Mouse (Mus musculus) heart, embryonic 13.5 days (tissue): ENCODE data around the gene Sspo. TPM values are rescaled to one million over a fixed set of nuclear protein-coding genes. Genes with fewer than 3 reads are reported as not detected.
A peak's percentile ranks its signal among the peaks of the same experiment; 100 is the strongest.
"Not testable (repeated sequence)": the region's sequence is repeated elsewhere in the genome, so short reads cannot be mapped to it uniquely, and the experiment has no call there.

Experiments used
- ATAC-seq: fragments of 200-750 bp; cut with Nextera tagmentation; 2 replicates; pipeline ENCODE4 v1.8.0; 2017; ENCODE audit warnings: moderate TSS enrichment; ENCODE audit not compliant: insufficient number of reproducible peaks, low FRiP score, low TSS enrichment; ENCODE audit errors: extremely low read depth
- H3K27ac ChIP-seq: fragments of 300-500 bp; sonication (generic); replicated peaks from 2 replicates; pipeline ENCODE4 v1.5.1; 2015; ENCODE audit warnings: moderate library complexity, mild to moderate bottlenecking, inconsistent platforms
- H3K27me3 ChIP-seq: fragments of 300-500 bp; sonication (generic); replicated peaks from 2 replicates; pipeline ENCODE4 v1.6.1; 2015; ENCODE audit warnings: mild to moderate bottlenecking, inconsistent platforms
- H3K36me3 ChIP-seq: fragments of 300-500 bp; sonication (generic); 2 replicates; pipeline ENCODE4 v1.6.1; 2015; ENCODE audit warnings: mild to moderate bottlenecking, inconsistent platforms
- H3K4me1 ChIP-seq: fragments of 300-500 bp; sonication (generic); 2 replicates; pipeline ENCODE4 v1.6.1; 2015; ENCODE audit warnings: inconsistent platforms
- H3K4me2 ChIP-seq: fragments of 300-500 bp; sonication (generic); 2 replicates; pipeline ENCODE4 v1.6.1; 2015; ENCODE audit warnings: inconsistent platforms, mild to moderate bottlenecking, moderate library complexity
- H3K4me3 ChIP-seq: fragments of 300-500 bp; sonication (generic); 2 replicates; pipeline ENCODE4 v1.5.1; 2015; ENCODE audit warnings: moderate library complexity, mild to moderate bottlenecking, inconsistent platforms
- H3K9ac ChIP-seq: fragments of 300-500 bp; sonication (generic); 2 replicates; pipeline ENCODE4 v1.6.1; 2015; ENCODE audit warnings: inconsistent platforms, mild to moderate bottlenecking, moderate library complexity
- H3K9me3 ChIP-seq: fragments of 300-500 bp; sonication (generic); 2 replicates; pipeline ENCODE4 v1.6.1; 2016; ENCODE audit warnings: inconsistent platforms
- WGBS: fragments of 180-500 bp; shearing (Covaris S2); methylation state at CpG from one replicate; pipeline ENCODE4 v1.1.7; 2015; ENCODE audit warnings: mixed read lengths; 5-methylcytosine and 5-hydroxymethylcytosine counted together
- polyA plus RNA-seq: library from polyadenylated mRNA; unstranded; fragments of >200 nt; fragmentation: Nextera tagmentation; extraction: Ambion mirVana; gene quantifications from 2 replicates; pipeline ENCODE4 v1.2.1, GENCODE M21; 2015

The Sspo gene
- polyA plus RNA-seq, 1 experiment from 2014 or later = 0.27 TPM

DNA sequence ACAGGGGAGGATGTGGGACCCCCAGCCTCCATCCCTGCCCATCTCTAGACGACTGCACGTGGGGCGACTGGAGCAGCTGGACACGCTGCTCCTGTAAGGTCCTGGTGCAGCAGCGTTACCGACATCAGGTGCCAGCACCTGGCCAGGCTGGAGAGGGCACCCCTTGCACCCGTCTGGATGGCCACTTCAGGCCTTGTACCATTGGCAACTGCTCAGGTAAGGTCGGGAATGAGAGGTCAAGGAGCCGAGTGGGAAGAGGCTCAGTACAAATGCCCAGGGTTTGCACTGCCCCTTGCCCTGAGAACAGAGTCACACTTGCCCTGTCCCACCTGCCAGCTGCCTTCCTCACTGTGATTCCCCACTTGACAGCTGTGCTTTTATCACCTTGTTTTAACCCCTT is 43.3 kb downstream of the Sspo start:
- WGBS = 40% methylated on average over 9 of the region's 9 CpGs
- peaks cover 45% of the 10 kb centered on the region for H3K27me3 ChIP-seq
- H3K4me2 ChIP-seq = no peak overlapping the region
- no peaks in the 10 kb centered on the region for H3K9me3 ChIP-seq
- no peak overlapping the region for H3K9ac ChIP-seq
- H3K36me3 ChIP-seq = no peaks in the 10 kb centered on the region
- no peak for ATAC-seq
- no peak overlapping the region for H3K4me3 ChIP-seq
- H3K27ac ChIP-seq = no peak overlapping the region
- H3K4me1 ChIP-seq = peaks cover 20% of the 10 kb centered on the region

DNA sequence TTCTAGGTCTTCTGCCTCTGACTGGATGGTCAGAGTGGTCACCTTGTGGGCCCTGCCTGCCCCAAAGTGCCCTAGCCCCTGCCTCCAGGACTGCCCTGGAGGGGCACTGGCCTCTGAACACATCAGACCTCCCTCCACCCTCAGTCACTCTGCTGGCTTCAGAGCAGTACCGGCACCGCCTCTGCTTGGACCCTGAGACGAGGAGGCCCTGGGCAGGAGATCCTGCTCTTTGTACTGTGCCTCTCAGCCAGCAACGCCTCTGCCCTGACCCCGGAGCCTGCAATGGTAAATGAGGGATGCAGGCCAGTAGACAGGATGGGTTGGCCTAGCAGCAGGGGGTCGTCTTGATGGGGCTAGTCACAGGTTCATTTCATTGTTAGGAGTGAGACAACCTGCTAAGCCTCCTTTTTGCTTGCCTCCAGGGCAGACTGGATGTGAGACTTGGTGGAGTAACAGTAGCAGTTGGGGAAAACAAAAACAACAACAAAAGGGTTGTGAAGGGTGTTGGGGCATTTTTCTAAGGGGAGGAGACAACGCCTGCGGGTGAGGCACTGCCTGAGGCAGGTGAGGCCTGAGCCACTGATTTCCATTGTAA is 45.2 kb downstream of the Sspo start:
- Histone ChIP-seq H3K27ac (no peak overlapping the region), H3K9me3 (no peaks in the 10 kb centered on the region), H3K4me1 (peaks cover 9% of the 10 kb centered on the region), H3K27me3 (peaks cover 45% of the 10 kb centered on the region), H3K4me2 (no peak overlapping the region), H3K9ac (no peak overlapping the region), H3K4me3 (no peak overlapping the region), H3K36me3 (no peaks in the 10 kb centered on the region)
- 25% methylated on average over 8 of the region's 8 CpGs for WGBS
- ATAC-seq = no peak

- Histone ChIP-seq H3K4me3 (no peak overlapping the region), H3K9ac (no peak overlapping the region), H3K27me3 (peaks cover 15% of the 10 kb centered on the region; the same call in 1 of the 2 replicates), H3K4me2 (no peak overlapping the region), H3K4me1 (no peaks in the 10 kb centered on the region), H3K27ac (no peak overlapping the region), H3K36me3 (no peaks in the 10 kb centered on the region), H3K9me3 (no peaks in the 10 kb centered on the region)
- 81% methylated on average over 4 of the region's 4 CpGs for WGBS
- ATAC-seq = no peak
Measured at GRCm38 (mm10) chr6:48497521-48497920, 49.5 kb downstream of the Sspo start.

DNA sequence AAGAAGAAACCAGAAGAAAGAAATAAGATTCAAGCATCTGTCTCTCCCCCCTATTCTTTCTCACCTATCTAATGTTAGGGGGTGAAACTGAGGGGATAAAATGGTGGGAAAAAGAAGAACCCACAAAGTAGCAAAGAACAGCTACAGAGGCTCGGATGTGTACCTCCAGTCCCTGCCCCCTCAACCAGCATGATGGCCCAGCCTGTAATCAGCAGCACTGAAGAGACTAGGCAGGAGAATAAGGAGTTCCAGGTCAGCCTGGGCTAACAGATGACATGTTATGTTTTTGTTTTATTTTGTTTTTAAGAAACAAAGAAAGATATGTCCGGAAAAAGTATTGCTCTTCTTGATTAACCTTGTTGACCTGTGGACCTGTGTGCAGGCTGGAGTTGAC is 55.8 kb downstream of the Sspo start:
- Histone ChIP-seq H3K4me3 (peak overlapping the region; percentile 70), H3K27me3 (no peaks in the 10 kb centered on the region), H3K4me2 (peak overlapping the region; percentile 88), H3K9ac (no peak overlapping the region), H3K9me3 (no peaks in the 10 kb centered on the region), H3K27ac (no peak overlapping the region), H3K4me1 (peaks cover 8% of the 10 kb centered on the region), H3K36me3 (peaks cover under 1% of the 10 kb centered on the region; the same call in 1 of the 2 replicates)
- ATAC-seq = no peak
- WGBS = 2% methylated on average over 2 of the region's 2 CpGs

DNA sequence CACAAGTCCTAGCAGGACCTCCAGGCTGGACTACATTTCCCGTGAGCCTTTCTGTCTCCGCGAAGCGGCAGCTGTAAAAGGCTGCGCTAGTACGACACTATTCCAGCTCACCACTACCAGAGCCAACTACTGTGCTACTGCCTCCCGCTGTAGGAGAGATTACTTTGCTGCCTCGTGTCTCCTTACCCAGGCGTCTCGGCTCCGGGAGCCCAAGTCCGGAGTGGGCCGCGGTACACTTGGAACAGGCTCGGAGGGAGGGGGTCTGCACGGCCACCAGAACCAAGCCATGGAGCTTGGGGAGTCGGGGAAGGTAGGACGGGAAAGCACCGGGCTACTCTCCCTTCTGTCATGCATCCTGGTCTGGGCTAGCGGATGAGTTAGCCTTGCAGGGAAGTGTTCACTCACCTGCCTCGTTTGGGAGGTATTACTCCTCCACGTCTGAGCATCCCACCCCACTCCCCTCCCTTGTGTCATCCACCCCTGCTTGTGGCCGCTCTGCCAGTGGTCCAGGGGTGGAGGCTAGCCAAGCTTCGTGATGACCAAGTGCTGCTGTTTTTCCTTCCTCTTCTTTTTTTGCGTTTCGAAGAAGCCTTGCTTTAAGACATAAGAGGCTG is 56.3 kb downstream of the Sspo start:
- ATAC-seq = peak; percentile 77
- H3K4me2 ChIP-seq = peak overlapping the region; percentile 88
- peak overlapping the region; percentile 70 for H3K4me3 ChIP-seq
- H3K36me3 ChIP-seq = peaks cover 5% of the 10 kb centered on the region
- H3K27ac ChIP-seq = peak overlapping the region; percentile 75
- peaks cover 8% of the 10 kb centered on the region for H3K4me1 ChIP-seq
- no peaks in the 10 kb centered on the region for H3K9me3 ChIP-seq
- no peaks in the 10 kb centered on the region for H3K27me3 ChIP-seq
- 1% methylated on average over 26 of the region's 26 CpGs for WGBS
- H3K9ac ChIP-seq = peak overlapping the region; percentile 86

DNA sequence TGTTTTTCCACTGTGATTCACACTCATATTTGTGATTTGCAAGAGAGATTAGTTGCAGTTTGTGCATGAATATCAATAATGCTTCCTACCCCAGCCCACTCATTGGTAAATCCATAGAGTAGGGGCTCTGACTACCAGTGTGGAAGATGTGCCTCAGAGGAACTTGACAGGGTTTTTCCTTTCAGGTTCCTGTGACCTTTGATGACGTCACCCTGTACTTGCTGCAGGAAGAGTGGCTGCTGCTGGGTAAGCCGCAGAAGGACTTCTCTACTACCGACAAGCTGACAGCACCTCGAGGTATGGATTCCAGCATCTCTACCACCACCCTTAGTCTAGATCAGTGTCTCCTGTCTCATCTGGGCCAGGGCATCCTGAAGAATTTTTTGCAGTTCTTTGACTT is 60.1 kb downstream of the Sspo start:
- peaks cover 31% of the 10 kb centered on the region for H3K36me3 ChIP-seq
- no peak overlapping the region for H3K9ac ChIP-seq
- H3K4me3 ChIP-seq = no peak overlapping the region
- no peaks in the 10 kb centered on the region for H3K9me3 ChIP-seq
- 49% methylated on average over 4 of the region's 4 CpGs for WGBS
- ATAC-seq = no peak
- no peak overlapping the region for H3K27ac ChIP-seq
- H3K27me3 ChIP-seq = no peaks in the 10 kb centered on the region
- peaks cover 8% of the 10 kb centered on the region for H3K4me1 ChIP-seq
- H3K4me2 ChIP-seq = no peak overlapping the region

GRCm38 (mm10) chr6:48510426-48510825 is 62.4 kb downstream of the Sspo start:
- Histone ChIP-seq H3K27ac (no peak overlapping the region), H3K9ac (no peak overlapping the region), H3K4me3 (no peak overlapping the region), H3K4me1 (no peaks in the 10 kb centered on the region; the same call in 1 of the 2 replicates), H3K9me3 (no peaks in the 10 kb centered on the region), H3K27me3 (no peaks in the 10 kb centered on the region), H3K4me2 (no peak overlapping the region), H3K36me3 (peaks cover 55% of the 10 kb centered on the region)
- ATAC-seq = no peak
- 71% methylated on average over 4 of the region's 4 CpGs for WGBS

DNA sequence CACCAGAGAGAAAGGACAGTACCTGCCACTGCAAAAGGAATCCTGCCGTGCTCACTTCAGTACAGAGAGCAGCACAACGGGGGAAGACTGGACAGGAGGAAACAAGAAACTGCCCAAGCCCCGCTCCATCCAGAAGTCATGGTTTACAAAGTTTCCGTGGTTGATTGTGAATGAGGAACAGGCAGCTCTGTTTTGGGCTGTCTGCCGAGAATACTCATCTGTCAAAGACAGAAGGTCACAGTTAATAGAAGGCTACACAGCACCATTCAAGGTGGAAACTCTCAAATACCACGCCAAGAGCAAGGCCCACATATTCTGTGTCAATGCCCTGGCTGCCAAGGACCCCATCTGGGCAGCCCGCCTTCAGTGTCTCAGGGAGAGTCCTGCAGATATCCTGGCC is 63.8 kb downstream of the Sspo start:
- no peak overlapping the region for H3K4me2 ChIP-seq
- peaks cover 9% of the 10 kb centered on the region; the same call in 1 of the 2 replicates for H3K9me3 ChIP-seq
- WGBS = 83% methylated on average over 7 of the region's 7 CpGs
- no peak overlapping the region for H3K4me3 ChIP-seq
- H3K27ac ChIP-seq = no peak overlapping the region
- peaks cover 69% of the 10 kb centered on the region for H3K36me3 ChIP-seq
- no peak overlapping the region for H3K9ac ChIP-seq
- H3K27me3 ChIP-seq = no peaks in the 10 kb centered on the region
- no peaks in the 10 kb centered on the region for H3K4me1 ChIP-seq
- no peak for ATAC-seq

GRCm38 (mm10) chr6:48524882-48525281 is 76.9 kb downstream of the Sspo start:
- not testable (repeated sequence) for H3K9me3 ChIP-seq, H3K27me3 ChIP-seq, H3K27ac ChIP-seq, H3K4me1 ChIP-seq, H3K9ac ChIP-seq, ATAC-seq, H3K4me3 ChIP-seq, H3K4me2 ChIP-seq
- peaks cover 25% of the 10 kb centered on the region for H3K36me3 ChIP-seq
- WGBS = 94% methylated on average over 16 of the region's 16 CpGs

DNA sequence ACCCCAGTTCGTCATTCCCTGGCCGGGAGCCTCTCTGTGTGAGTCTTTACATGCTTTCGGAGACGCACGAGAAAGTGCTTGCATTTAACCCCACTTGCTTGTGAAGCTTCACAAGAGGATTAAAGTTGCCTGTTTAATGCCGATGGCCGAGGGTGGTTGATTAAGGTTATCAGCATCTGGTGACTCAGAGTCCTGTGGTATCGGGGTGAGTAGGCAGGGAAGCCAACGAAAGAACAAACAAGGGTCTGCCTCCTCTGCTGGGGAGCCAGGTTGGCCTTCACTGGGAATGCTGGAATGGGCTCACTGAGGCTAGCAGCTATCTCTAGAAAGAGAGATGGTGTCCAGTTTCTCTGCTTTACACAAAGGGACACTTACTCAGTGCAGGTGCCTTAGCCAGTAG is 79.9 kb downstream of the Sspo start:
- Histone ChIP-seq H3K9me3 (no peaks in the 10 kb centered on the region), H3K36me3 (peaks cover 30% of the 10 kb centered on the region), H3K4me2 (no peak overlapping the region), H3K9ac (no peak overlapping the region), H3K4me1 (peaks cover 22% of the 10 kb centered on the region), H3K27me3 (no peaks in the 10 kb centered on the region), H3K27ac (no peak overlapping the region), H3K4me3 (no peak overlapping the region)
- no peak for ATAC-seq
- 66% methylated on average over 9 of the region's 9 CpGs for WGBS

- Histone ChIP-seq H3K27me3 (no peaks in the 10 kb centered on the region), H3K27ac (no peak overlapping the region), H3K9me3 (no peaks in the 10 kb centered on the region), H3K36me3 (peaks cover 34% of the 10 kb centered on the region), H3K4me2 (no peak overlapping the region), H3K9ac (no peak overlapping the region), H3K4me3 (no peak overlapping the region), H3K4me1 (peaks cover 25% of the 10 kb centered on the region)
- 69% methylated on average over 14 of the region's 14 CpGs for WGBS
- ATAC-seq = no peak
Measured at GRCm38 (mm10) chr6:48529261-48529660, 81.2 kb downstream of the Sspo start.

GRCm38 (mm10) chr6:48529871-48530440 is 81.9 kb downstream of the Sspo start:
- Histone ChIP-seq H3K4me2 (no peak overlapping the region), H3K4me3 (no peak overlapping the region), H3K36me3 (peaks cover 32% of the 10 kb centered on the region), H3K9ac (peak overlapping the region; percentile 14; the same call in 1 of the 2 replicates), H3K4me1 (peaks cover 25% of the 10 kb centered on the region), H3K27me3 (no peaks in the 10 kb centered on the region; the same call in 1 of the 2 replicates), H3K27ac (peak overlapping the region; percentile 5; the same call in 1 of the 2 replicates), H3K9me3 (no peaks in the 10 kb centered on the region)
- 77% methylated on average over 16 of the region's 16 CpGs for WGBS
- ATAC-seq = no peak
